ENCODE assay signal across 9 mouse cellular contexts in the genomic region with DNA sequence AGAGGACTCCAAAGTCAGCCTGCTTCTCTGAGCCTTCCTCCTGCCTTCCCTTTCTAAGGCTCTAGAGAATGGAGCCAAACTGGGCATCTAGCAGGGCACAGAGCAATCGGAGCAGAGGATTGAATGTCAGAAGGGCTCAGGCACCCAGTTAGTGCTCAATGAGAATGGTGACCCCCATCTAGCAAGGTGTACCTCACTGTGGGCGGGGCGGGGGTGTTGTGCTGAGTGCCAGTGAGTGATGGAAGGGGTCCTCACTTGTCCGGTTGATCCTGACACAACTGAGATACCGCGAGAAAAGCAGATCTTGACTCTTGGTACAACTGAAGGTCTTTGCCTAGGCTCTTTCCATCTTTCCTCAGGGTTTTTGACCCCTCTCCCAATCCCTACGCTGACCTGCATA. TPM values are rescaled to one million over a fixed set of nuclear protein-coding genes. Genes with fewer than 3 reads are reported as not detected.
DNase-seq lines count a peak whose midpoint lies in the region; ATAC-seq and TF ChIP-seq lines count a peak whose summit lies in the region.
"Had no signal": no experiment of that assay in that cellular context is flagged by ENCODE, and none has a peak within 500 bp of the region (broad histone marks: within the 10 kb centered on the region; RNA-seq: fewer than 3 reads in every experiment).

No protein-coding gene starts in this region.

- no peak for DNase-seq in liver, adult 2 months (ENCODE audit: extremely low read depth, low read depth, low spot score)
- no peak for DNase-seq in liver
- DNase-seq in embryonic facial prominence, embryonic 11.5 days (ENCODE audit: low spot score): no peak
- no peak for DNase-seq in hindbrain, postnatal 0 days (ENCODE audit: low spot score)
- no peak for DNase-seq in cerebellum, adult 11-12 months
- no peak for DNase-seq in layer of hippocampus, adult 9-10 months (ENCODE audit: low spot score)
- no peak for DNase-seq in adrenal gland, postnatal 25 days

- no peaks in the 10 kb centered on the region for H3K27me3 ChIP-seq in liver, adult 2 months (ENCODE audit: control insufficient read depth, insufficient read depth, low read length)
- H3K27me3 ChIP-seq in embryonic facial prominence, embryonic 11.5 days (ENCODE audit: control insufficient read depth, insufficient read depth, low read length): peaks cover 2% of the 10 kb centered on the region; the same call in 1 of the 2 replicates
- no peaks in the 10 kb centered on the region for H3K27me3 ChIP-seq in hindbrain, postnatal 0 days (ENCODE audit: insufficient read depth, low read length)
- no peaks in the 10 kb centered on the region for H3K27me3 ChIP-seq in myocyte (ENCODE audit: control insufficient read depth, insufficient read depth, insufficient read length)

- H3K4me1 ChIP-seq in liver, adult 2 months (ENCODE audit: control insufficient read depth, insufficient read depth, low read length): peaks cover 21% of the 10 kb centered on the region
- peaks cover 4% of the 10 kb centered on the region for H3K4me1 ChIP-seq in embryonic facial prominence, embryonic 11.5 days (ENCODE audit: control insufficient read depth, insufficient read depth, low read length)
- H3K4me1 ChIP-seq in hindbrain, postnatal 0 days (ENCODE audit: insufficient read depth, low read length): peaks cover 18% of the 10 kb centered on the region

- no peak for TF ChIP-seq CTCF in liver, adult 2 months (IDR thresholded peaks at IDR 0.05; ENCODE audit: low read depth, low read length)
- no peak for TF ChIP-seq CTCF in hindbrain, postnatal 0 days (IDR thresholded peaks at IDR 0.05; ENCODE audit: low read depth)

- H3K79me2 ChIP-seq in liver, adult 2 months (ENCODE audit: control insufficient read depth, insufficient read depth, low read length): peaks cover 12% of the 10 kb centered on the region; the same call in 1 of the 2 replicates
- peaks cover 7% of the 10 kb centered on the region for H3K79me2 ChIP-seq in myocyte (ENCODE audit: control insufficient read depth, insufficient read depth)

- no peak for ATAC-seq in embryonic facial prominence, embryonic 11.5 days (replicated peaks; ENCODE audit: insufficient number of reproducible peaks, low FRiP score, low TSS enrichment, low read depth)
- ATAC-seq in hindbrain, postnatal 0 days: no peak

- H3K9ac ChIP-seq in liver, adult 2 months (ENCODE audit: low read depth, low read length): peak overlapping the region; percentile 91
- peak overlapping the region; percentile 60 for H3K9ac ChIP-seq in embryonic facial prominence, embryonic 11.5 days (replicated peaks; ENCODE audit: low read length)
- peak overlapping the region; percentile 47; the same call in 1 of the 2 replicates for H3K9ac ChIP-seq in hindbrain, postnatal 0 days (replicated peaks; ENCODE audit: low read length)

- H3K4me3 ChIP-seq in liver, adult 2 months (ENCODE audit: insufficient read depth, low read depth, low read length): peak overlapping the region; percentile 94; the same call in 1 of the 2 replicates
- H3K4me3 ChIP-seq in embryonic facial prominence, embryonic 11.5 days (ENCODE audit: low read depth, low read length): peak overlapping the region; percentile 77; the same call in 1 of the 2 replicates
- peak overlapping the region; percentile 64 for H3K4me3 ChIP-seq in hindbrain, postnatal 0 days (ENCODE audit: low read length)
- H3K4me3 ChIP-seq in myocyte: peak overlapping the region; percentile 39

- TF ChIP-seq POLR2A in liver, adult 2 months (IDR thresholded peaks at IDR 0.05; ENCODE audit: extremely low read depth, insufficient read depth, low read length): no peak
- no peak for TF ChIP-seq POLR2A in myocyte (IDR thresholded peaks at IDR 0.05; ENCODE audit: insufficient read length, low read depth)

- peaks cover 10% of the 10 kb centered on the region for H3K36me3 ChIP-seq in liver, adult 2 months (ENCODE audit: control insufficient read depth, insufficient read depth, low read length)
- no peaks in the 10 kb centered on the region for H3K36me3 ChIP-seq in embryonic facial prominence, embryonic 11.5 days (replicated peaks; ENCODE audit: control insufficient read depth, insufficient read depth, low read depth, low read length)
- H3K36me3 ChIP-seq in hindbrain, postnatal 0 days (ENCODE audit: insufficient read depth, low read length): no peaks in the 10 kb centered on the region; the same call in 1 of the 2 replicates
- H3K36me3 ChIP-seq in myocyte (ENCODE audit: control insufficient read depth, insufficient read depth): peaks cover 4% of the 10 kb centered on the region

- no peak overlapping the region for H3K27ac ChIP-seq in liver, adult 2 months (replicated peaks; ENCODE audit: insufficient read depth, low read depth, low read length)
- H3K27ac ChIP-seq in embryonic facial prominence, embryonic 11.5 days (replicated peaks; ENCODE audit: low read depth, low read length): no peak overlapping the region
- H3K27ac ChIP-seq in hindbrain, postnatal 0 days: no peak overlapping the region; the same call in 1 of the 2 replicates

- H3ac ChIP-seq in myocyte (ENCODE audit: control insufficient read depth, insufficient read length): peak overlapping the region; percentile 52

- WGBS in liver, adult 2 months: 53% methylated on average over 7 of the region's 7 CpGs
- WGBS in embryonic facial prominence, embryonic 11.5 days: 57% methylated on average over 7 of the region's 7 CpGs
- WGBS in hindbrain, postnatal 0 days: 62% methylated on average over 7 of the region's 7 CpGs

- H3K4me2 ChIP-seq in embryonic facial prominence, embryonic 11.5 days (ENCODE audit: low read depth, low read length): peak overlapping the region; percentile 83
- peak overlapping the region; percentile 74 for H3K4me2 ChIP-seq in hindbrain, postnatal 0 days (ENCODE audit: low read depth, low read length)
- H3K4me2 ChIP-seq in myocyte (ENCODE audit: low read depth): peak overlapping the region; percentile 83

- H3K9me3 ChIP-seq in embryonic facial prominence, embryonic 11.5 days (replicated peaks; ENCODE audit: control insufficient read depth, low read length): no peaks in the 10 kb centered on the region
- no peaks in the 10 kb centered on the region for H3K9me3 ChIP-seq in hindbrain, postnatal 0 days (ENCODE audit: low read length)

TF ChIP-seq in myocyte, 11 proteins besides CTCF, POLR2A, EP300 and RAD21 (continues in another document):
- no peak for TF ChIP-seq REST (IDR thresholded peaks at IDR 0.05; ENCODE audit: insufficient read depth, insufficient read length)
- no peak for TF ChIP-seq MAX (IDR thresholded peaks at IDR 0.05; ENCODE audit: low read depth)
- TF ChIP-seq USF1 (IDR thresholded peaks at IDR 0.05; ENCODE audit: low read depth): no peak
- no peak for TF ChIP-seq E2F4 (IDR thresholded peaks at IDR 0.05; ENCODE audit: insufficient read depth)
- no peak for TF ChIP-seq CEBPB (IDR thresholded peaks at IDR 0.05; ENCODE audit: insufficient read depth, poor library complexity, severe bottlenecking)
- no peak for TF ChIP-seq TCF12 (IDR thresholded peaks at IDR 0.05; ENCODE audit: insufficient read depth, poor library complexity, severe bottlenecking)
- no peak for TF ChIP-seq TCF3 (IDR thresholded peaks at IDR 0.05; ENCODE audit: insufficient read length, low read depth)
- no peak for TF ChIP-seq MYOG (IDR thresholded peaks at IDR 0.05; ENCODE audit: control insufficient read depth in 1 of 3, insufficient read depth in 1 of 3, insufficient read length in 2 of 3, low read depth in 2 of 3)
- TF ChIP-seq POLR2AphosphoS2 (IDR thresholded peaks at IDR 0.05; ENCODE audit: insufficient read length, low read depth): no peak
- no peak for TF ChIP-seq SRF (IDR thresholded peaks at IDR 0.05; ENCODE audit: control insufficient read depth, insufficient read length, low read depth)

RNA-seq across cellular contexts. Expression of gene Acaa1a, which starts 0.4 kb away (rescaled TPM):
- 155 and 170 TPM in 2 replicates for total RNA-seq in liver, adult 2 months (2014; rRNA removed)
- 280 and 328 TPM in 2 replicates for polyA plus RNA-seq in liver, adult 2 months (2012; rRNA removed)
- 61.2 and 67.8 TPM in 2 replicates for polyA plus RNA-seq in embryonic facial prominence, embryonic 11.5 days (2014; fragmentation: Nextera tagmentation; extraction: Ambion mirVana)
- total RNA-seq in hindbrain, postnatal 0 days (2014; rRNA removed): 158 and 180 TPM in 2 replicates
- polyA plus RNA-seq in hindbrain, postnatal 0 days (2015; fragmentation: Nextera tagmentation; extraction: Ambion mirVana): 91.1 and 91.5 TPM in 2 replicates
- polyA plus RNA-seq in myocyte (2012; fragmentation: generic; extraction: Trizol): 61.7 TPM
- total RNA-seq in adrenal gland, postnatal 25 days (2021): 99.0 and 138 TPM in 2 replicates

RNA-seq across cellular contexts. Expression of gene Myd88, which starts 2.1 kb away (rescaled TPM):
- total RNA-seq in liver, adult 2 months (2014; rRNA removed): 4.8 and 6.3 TPM in 2 replicates
- polyA plus RNA-seq in liver, adult 2 months (2012; rRNA removed): 9.8 and 11.3 TPM in 2 replicates
- 9.4 and 11.3 TPM in 2 replicates for polyA plus RNA-seq in embryonic facial prominence, embryonic 11.5 days (2014; fragmentation: Nextera tagmentation; extraction: Ambion mirVana)
- total RNA-seq in hindbrain, postnatal 0 days (2014; rRNA removed): 3.8 and 3.9 TPM in 2 replicates
- 5.2 and 6.1 TPM in 2 replicates for polyA plus RNA-seq in hindbrain, postnatal 0 days (2015; fragmentation: Nextera tagmentation; extraction: Ambion mirVana)
- polyA plus RNA-seq in myocyte (2012; fragmentation: generic; extraction: Trizol): 16.0 TPM
- total RNA-seq in adrenal gland, postnatal 25 days (2021): 23.7 and 32.1 TPM in 2 replicates

RNA-seq across cellular contexts. Expression of gene Oxsr1, which starts 16.9 kb away (rescaled TPM):
- 14.2 and 15.6 TPM in 2 replicates for total RNA-seq in liver, adult 2 months (2014; rRNA removed)
- 7.6 and 8.6 TPM in 2 replicates for polyA plus RNA-seq in liver, adult 2 months (2012; rRNA removed)
- 15.0 and 16.1 TPM in 2 replicates for polyA plus RNA-seq in embryonic facial prominence, embryonic 11.5 days (2014; fragmentation: Nextera tagmentation; extraction: Ambion mirVana)
- 39.6 and 41.0 TPM in 2 replicates for total RNA-seq in hindbrain, postnatal 0 days (2014; rRNA removed)
- 9.6 and 10.9 TPM in 2 replicates for polyA plus RNA-seq in hindbrain, postnatal 0 days (2015; fragmentation: Nextera tagmentation; extraction: Ambion mirVana)
- polyA plus RNA-seq in myocyte (2012; fragmentation: generic; extraction: Trizol): 13.5 TPM
- 33.7 and 37.5 TPM in 2 replicates for total RNA-seq in adrenal gland, postnatal 25 days (2021)

RNA-seq across cellular contexts. Expression of gene Xylb, which starts 18.1 kb away (rescaled TPM):
- 204 and 276 TPM in 2 replicates for total RNA-seq in liver, adult 2 months (2014; rRNA removed)
- 154 and 166 TPM in 2 replicates for polyA plus RNA-seq in liver, adult 2 months (2012; rRNA removed)
- polyA plus RNA-seq in embryonic facial prominence, embryonic 11.5 days (2014; fragmentation: Nextera tagmentation; extraction: Ambion mirVana): 6.3 and 6.7 TPM in 2 replicates
- total RNA-seq in hindbrain, postnatal 0 days (2014; rRNA removed): 2.8 and 4.5 TPM in 2 replicates
- 3.2 and 3.3 TPM in 2 replicates for polyA plus RNA-seq in hindbrain, postnatal 0 days (2015; fragmentation: Nextera tagmentation; extraction: Ambion mirVana)
- 1.7 TPM for polyA plus RNA-seq in myocyte (2012; fragmentation: generic; extraction: Trizol)
- 1.3 and 2.6 TPM in 2 replicates for total RNA-seq in adrenal gland, postnatal 25 days (2021)

RNA-seq across cellular contexts. Expression of gene Slc22a14, which starts 26.2 kb away (rescaled TPM):
- not detected in 2 replicates for total RNA-seq in liver, adult 2 months (2014; rRNA removed)
- polyA plus RNA-seq in liver, adult 2 months (2012; rRNA removed): not detected in 2 replicates
- not detected in 2 replicates for polyA plus RNA-seq in embryonic facial prominence, embryonic 11.5 days (2014; fragmentation: Nextera tagmentation; extraction: Ambion mirVana)
- not detected in 2 replicates for total RNA-seq in hindbrain, postnatal 0 days (2014; rRNA removed)
- 0.14 TPM in 1 of 2 replicates, not detected in the other for polyA plus RNA-seq in hindbrain, postnatal 0 days (2015; fragmentation: Nextera tagmentation; extraction: Ambion mirVana)
- polyA plus RNA-seq in myocyte (2012; fragmentation: generic; extraction: Trizol): not detected
- not detected in 2 replicates for total RNA-seq in adrenal gland, postnatal 25 days (2021)
- polyA plus RNA-seq: inflammation-experienced regulatory T-cells, adult 6 months had no signal

Comparison
In these comparisons a context has a peak if more than half of its experiments do, and no peak if none do; other contexts are left out.
1. H3K4me3 ChIP-seq: peak in every context shown above with its lines; median percentile 94 in liver, adult 2 months; 77 in embryonic facial prominence, embryonic 11.5 days; 64 in hindbrain, postnatal 0 days; 39 in myocyte.